In the genomic region with DNA sequence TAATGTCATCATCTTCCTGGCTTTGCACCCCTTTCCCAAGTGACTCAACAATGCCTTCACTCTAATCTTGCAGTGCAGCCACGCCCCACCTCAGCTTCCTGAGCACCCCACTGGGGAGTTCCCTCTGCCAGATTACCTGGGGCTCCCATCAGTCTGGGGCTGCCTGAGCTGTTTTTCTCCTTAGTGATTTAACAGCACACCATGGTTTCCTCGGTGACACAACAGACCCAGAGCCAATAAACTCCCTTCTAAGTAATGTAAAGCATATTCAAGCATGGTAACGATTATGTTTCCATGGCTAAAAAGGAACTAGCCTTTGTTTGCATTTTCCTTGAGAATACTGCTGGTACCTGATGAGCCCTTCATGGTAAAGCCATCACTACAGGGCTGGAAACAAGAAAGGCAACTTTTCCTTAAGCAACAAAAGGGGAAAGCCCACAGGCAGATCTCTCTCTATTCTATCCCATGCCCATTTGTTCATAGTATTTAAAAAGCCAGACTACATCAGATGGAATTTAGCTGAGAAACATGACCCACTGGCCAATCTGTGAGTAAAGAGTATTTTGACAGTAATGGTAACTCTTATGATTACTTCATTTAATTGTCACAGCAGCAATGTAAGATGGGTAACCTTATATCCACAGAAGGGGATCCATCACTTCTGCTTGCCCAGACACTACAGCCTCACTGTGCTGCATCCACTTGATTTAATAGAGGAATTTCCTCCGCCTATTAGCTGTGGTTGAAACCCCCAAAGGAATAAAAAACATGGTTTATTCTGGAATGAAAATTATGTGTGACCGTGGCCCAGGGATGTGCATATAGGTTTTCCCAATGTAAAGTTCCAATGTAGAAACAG, we compare ENCODE assay signal across 15 mouse cellular contexts.
DNase-seq lines count a peak whose midpoint lies in the region; ATAC-seq lines count a peak whose summit lies in the region.
"Had no signal": no experiment of that assay in that cellular context is flagged by ENCODE, and none has a peak within 500 bp of the region (broad histone marks: within the 10 kb centered on the region; RNA-seq: fewer than 3 reads in every experiment).

No protein-coding gene starts in this region.

- H3K4me1 ChIP-seq in embryonic facial prominence, embryonic 15.5 days: peaks cover 13% of the 10 kb centered on the region
- H3K4me1 ChIP-seq: lung, embryonic 15.5 days had no signal

- no peaks in the 10 kb centered on the region for H3K9me3 ChIP-seq in embryonic facial prominence, embryonic 15.5 days (replicated peaks)
- H3K9me3 ChIP-seq: forebrain, embryonic 12.5 days; G1E; lung, embryonic 15.5 days had no signal

- no peaks in the 10 kb centered on the region for H3K36me3 ChIP-seq in embryonic facial prominence, embryonic 15.5 days
- H3K36me3 ChIP-seq: forebrain, embryonic 12.5 days; G1E; lung, embryonic 15.5 days had no signal

- no peak overlapping the region for H3K9ac ChIP-seq in embryonic facial prominence, embryonic 15.5 days
- H3K9ac ChIP-seq: forebrain, embryonic 12.5 days; lung, embryonic 15.5 days had no signal

- no peak overlapping the region for H3K4me3 ChIP-seq in embryonic facial prominence, embryonic 15.5 days (replicated peaks)
- H3K4me3 ChIP-seq: forebrain, embryonic 12.5 days; lung, embryonic 15.5 days had no signal

- ATAC-seq in embryonic facial prominence, embryonic 15.5 days (ENCODE audit: insufficient number of reproducible peaks, low FRiP score, low TSS enrichment, low read depth): peak; percentile 82
- ATAC-seq: intestine, embryonic 16.5 days had no signal

- WGBS in embryonic facial prominence, embryonic 15.5 days: 13% methylated on average over 5 of the region's 5 CpGs

- H3K27ac ChIP-seq in embryonic facial prominence, embryonic 15.5 days (replicated peaks): peak overlapping the region; percentile 80
- H3K27ac ChIP-seq: forebrain, embryonic 12.5 days; lung, embryonic 15.5 days had no signal

- no peak overlapping the region for H3K4me2 ChIP-seq in embryonic facial prominence, embryonic 15.5 days (replicated peaks)
- H3K4me2 ChIP-seq: forebrain, embryonic 12.5 days; lung, embryonic 15.5 days had no signal

- DNase-seq in embryo, embryonic 11 days: peak; percentile 32
- no peak for DNase-seq in embryo, embryonic 9.5 days (ENCODE audit: extremely low spot score)
- peak; percentile 3 for DNase-seq in 3T3-L1 (ENCODE audit: low read depth, low spot score)
- DNase-seq in hindlimb bud, embryonic 11.5 days (ENCODE audit: extremely low spot score, low read depth, low spot score): peak; percentile 20
- no peak for DNase-seq in right cerebral cortex, postnatal 25 days
- no peak for DNase-seq in kidney, postnatal 25 days
- DNase-seq in kidney, adult 18-20 months: no peak
- DNase-seq: adrenal gland, postnatal 36 days; kidney, postnatal 10 days; layer of hippocampus, postnatal 36 days had no signal

- H3K27me3 ChIP-seq in embryonic facial prominence, embryonic 15.5 days: no peaks in the 10 kb centered on the region
- H3K27me3 ChIP-seq: forebrain, embryonic 12.5 days; lung, embryonic 15.5 days had no signal

Comparison
In these comparisons a context has a peak if more than half of its experiments do, and no peak if none do; other contexts are left out.
1. DNase-seq: peak in embryo, embryonic 11 days (single experiment), 3T3-L1 (single experiment) and hindlimb bud, embryonic 11.5 days (single experiment); none in embryo, embryonic 9.5 days (single experiment), right cerebral cortex, postnatal 25 days (single experiment), kidney, postnatal 25 days (0 of 2) and kidney, adult 18-20 months (single experiment).